Mouse (Mus musculus): ENCODE data around the gene H2-T23. TPM values are rescaled to one million over a fixed set of nuclear protein-coding genes. Genes with fewer than 3 reads are reported as not detected.

H2-T23 gene
- total RNA-seq, 4 experiments from 2014 or later: 15.9 to 25.5 (median 21.3) TPM

- DNase-seq (ENCODE audit: low spot score in 2 of 2): peak; percentile 71 to 74
These were observed 38.3 kb downstream of the H2-T23 start for GRCm38 (mm10) chr17:35994175-35994878.

- peak; percentile 44 to 48 for DNase-seq (ENCODE audit: low spot score in 2 of 2)
These were observed 39.0 kb downstream of the H2-T23 start for GRCm38 (mm10) chr17:35993675-35994074.

GRCm38 (mm10) chr17:35991781-35992180 is 40.9 kb downstream of the H2-T23 start:
- DNase-seq (ENCODE audit: low spot score in 2 of 2): no peak

GRCm38 (mm10) chr17:35981776-35982175 is 50.9 kb downstream of the H2-T23 start:
- DNase-seq (ENCODE audit: low spot score in 2 of 2): no peak

- DNase-seq (ENCODE audit: low spot score in 2 of 2): peak; percentile 39 to 52
These were observed 52.3 kb downstream of the H2-T23 start for GRCm38 (mm10) chr17:35980363-35980754.

Other genes starting within 250 kb of the H2-T23 start
- gene Ier3, start 211.2 kb downstream of the H2-T23 start, total RNA-seq (2022): 10 to 100 TPM; 11.1 to 17.3 (median 15.2) TPM
- 100 to 1,000 TPM; 118 to 151 (median 137) TPM for gene Flot1, start 209.6 kb downstream of the H2-T23 start, total RNA-seq (2022)
- 100 to 1,000 TPM; 430 to 459 (median 451) TPM for gene Tubb5, start 194.5 kb downstream of the H2-T23 start, total RNA-seq (2022)
- gene Mdc1, start 191.3 kb downstream of the H2-T23 start, total RNA-seq (2022): 10 to 100 TPM; 13.8 to 21.2 (median 18.2) TPM
- 1 to 10 TPM; 2.6 to 3.4 (median 3.0) TPM for gene Nrm, start 171.5 kb downstream of the H2-T23 start, total RNA-seq (2022)
- gene Ppp1r18, start 167.3 kb downstream of the H2-T23 start, total RNA-seq (2022): 10 to 100 TPM in 2 of 4 experiments, 1 to 10 TPM in 2; 9.1 to 15.0 (median 10.9) TPM
- 10 to 100 TPM; 28.1 to 30.6 (median 29.0) TPM for gene Dhx16, start 153.0 kb downstream of the H2-T23 start, total RNA-seq (2022)
- gene 2310061I04Rik, start 135.4 kb downstream of the H2-T23 start, total RNA-seq (2022): 10 to 100 TPM; 40.3 to 63.3 (median 51.9) TPM
- gene Atat1, start 122.8 kb downstream of the H2-T23 start, total RNA-seq (2022): 10 to 100 TPM; 52.5 to 57.0 (median 53.1) TPM
- 10 to 100 TPM; 42.6 to 48.7 (median 47.6) TPM for gene Mrps18b, start 116.5 kb downstream of the H2-T23 start, total RNA-seq (2022)
- 10 to 100 TPM; 61.5 to 70.4 (median 63.2) TPM for gene Ppp1r10, start 116.4 kb downstream of the H2-T23 start, total RNA-seq (2022)
- gene Abcf1, start 63.1 kb downstream of the H2-T23 start, total RNA-seq (2022): 10 to 100 TPM; 60.6 to 75.4 (median 65.0) TPM
- gene Gnl1, start 53.0 kb downstream of the H2-T23 start, total RNA-seq (2022): 100 to 1,000 TPM; 180 to 196 (median 184) TPM
- 10 to 100 TPM; 35.3 to 44.5 (median 38.4) TPM for gene Prr3, start 52.6 kb downstream of the H2-T23 start, total RNA-seq (2022)
- 1 to 10 TPM; 1.1 to 3.3 (median 1.6) TPM for gene H2-T24, start 12.3 kb downstream of the H2-T23 start, total RNA-seq (2022)
- gene H2-T22, start 9.9 kb upstream of the H2-T23 start, total RNA-seq (2022): 10 to 100 TPM; 17.7 to 21.2 (median 18.6) TPM
- not detected for gene Gm6034, start 10.1 kb upstream of the H2-T23 start, total RNA-seq (2022)
- gene Gm11127, start 25.5 kb upstream of the H2-T23 start, total RNA-seq (2022): 1 to 10 TPM in 3 of 4 experiments, under 1 TPM in 1; 0.72 to 3.4 (median 2.0) TPM
- gene Gm19684, start 88.8 kb upstream of the H2-T23 start, total RNA-seq (2022): under 1 TPM in 2 of 4 experiments, not detected in 2; 0.23 to 0.52 TPM
- under 1 TPM in 1 of 4 experiments, not detected in 3; 0.43 TPM for gene Gm7030, start 96.6 kb upstream of the H2-T23 start, total RNA-seq (2022)
- gene Gm8909, start 135.7 kb upstream of the H2-T23 start, total RNA-seq (2022): not detected
- not detected for gene H2-T3, start 157.4 kb upstream of the H2-T23 start, total RNA-seq (2022)
- 10 to 100 TPM; 34.6 to 47.5 (median 38.3) TPM for gene Rpp21, start 225.2 kb upstream of the H2-T23 start, total RNA-seq (2022)
- 10 to 100 TPM; 20.6 to 24.7 (median 23.3) TPM for gene Trim39, start 239.4 kb upstream of the H2-T23 start, total RNA-seq (2022)

Measured in left cerebral cortex, adult 8-10 months (tissue).